Mouse (Mus musculus) liver, adult 2 months (tissue): Measurements from ENCODE around the gene Epha6.

Experiments
- CTCF ChIP-seq: fragments of 200-500 bp; IDR thresholded peaks from 2 replicates; pipeline ENCODE4 v1.5.1; 2011; ENCODE audit warnings: low read depth, low read length, control low read depth
- POLR2A ChIP-seq: fragments of 200-500 bp; IDR thresholded peaks from 2 replicates; pipeline ENCODE4 v1.6.1; 2011; ENCODE audit warnings: low read length, control low read depth; ENCODE audit not compliant: insufficient read depth; ENCODE audit errors: extremely low read depth

DNA sequence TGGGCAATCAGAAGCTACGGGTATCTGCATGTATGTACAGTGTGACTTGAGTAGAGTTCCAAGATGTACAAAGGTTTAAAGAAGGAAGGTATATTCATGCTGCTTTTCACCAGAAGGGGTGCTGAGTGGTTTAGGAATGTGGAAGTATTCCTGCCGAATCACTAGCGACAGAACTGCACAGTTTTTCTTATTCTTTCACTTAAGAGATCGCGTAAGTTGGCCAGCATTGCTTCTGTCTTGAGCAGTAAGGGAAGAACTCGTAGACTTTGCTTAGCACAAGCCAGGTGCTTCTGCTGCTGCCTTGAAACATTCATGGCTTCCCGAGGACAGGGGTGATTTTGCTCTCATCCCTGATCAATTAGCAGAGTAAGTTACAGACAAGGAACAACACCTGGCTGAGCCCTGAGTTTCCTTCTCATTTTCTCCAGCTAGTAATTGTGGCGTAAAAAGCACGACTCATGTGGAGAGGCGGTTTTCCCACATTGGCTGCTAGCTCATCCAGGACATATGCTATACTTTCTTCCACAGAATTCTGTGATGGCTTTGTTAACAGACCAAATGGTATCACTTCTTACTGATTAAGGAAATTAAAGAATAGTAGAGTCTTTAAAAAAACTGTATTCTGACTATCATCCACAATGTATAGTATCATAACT lies 534.7 kb downstream of the Epha6 start:
- TF ChIP-seq CTCF = no peak
- no peak for TF ChIP-seq POLR2A
